Mouse (Mus musculus) urinary bladder, postnatal 10 days (tissue): ENCODE data around the gene Noxo1.
A peak's percentile ranks its signal among the peaks of the same experiment; 100 is the strongest.
"Not testable (repeated sequence)": the region's sequence is repeated elsewhere in the genome, so short reads cannot be mapped to it uniquely, and the experiment has no call there.

ENCODE experiments used
- DNase-seq: peaks from one replicate; pipeline ENCODE4 v3.0.0; 2022; ENCODE audit warnings: low spot score

Gene Noxo1

DNA sequence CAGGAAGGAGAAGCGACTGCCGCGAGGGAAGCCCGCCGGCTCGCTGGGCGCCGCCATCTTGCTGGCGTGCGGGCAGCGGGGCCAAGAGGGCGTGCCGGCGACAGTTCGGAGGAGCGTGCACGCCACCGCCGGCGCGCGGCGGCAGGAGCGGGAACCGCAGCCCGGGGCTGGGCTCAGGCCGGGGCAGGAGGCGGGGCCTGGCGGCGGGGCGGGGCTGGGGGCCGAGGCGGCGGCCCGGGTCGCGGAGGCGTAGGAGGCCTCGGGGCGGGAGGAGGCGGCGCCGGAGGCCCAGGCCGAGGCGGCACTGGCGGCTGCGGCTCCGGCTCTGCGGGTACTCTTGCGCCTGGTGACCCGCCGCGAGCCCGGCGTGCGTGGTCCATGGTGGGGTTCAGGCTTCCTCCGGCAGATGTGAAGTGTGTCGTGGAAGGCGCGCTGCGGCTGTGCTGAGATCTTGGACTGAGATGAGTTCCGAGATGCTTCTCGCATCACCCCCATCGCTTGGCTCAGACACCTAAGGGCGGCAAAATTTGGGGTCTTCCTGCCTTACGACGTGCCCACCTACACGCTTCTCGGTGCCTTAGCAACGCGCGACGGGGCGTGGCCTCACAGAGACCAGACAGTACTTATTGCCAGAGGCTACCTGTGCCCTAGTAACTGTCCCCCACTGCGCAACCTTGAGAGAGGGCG, at the start of gene Noxo1, which contains the start of gene Gfer:
Gene Noxo1 (plus strand): TSS at position 224 of the 687 bp plus-strand sequence.
Gene Gfer (minus strand): TSS at position 146 of the 687 bp plus-strand sequence.
- DNase-seq = peak; percentile 44

DNA sequence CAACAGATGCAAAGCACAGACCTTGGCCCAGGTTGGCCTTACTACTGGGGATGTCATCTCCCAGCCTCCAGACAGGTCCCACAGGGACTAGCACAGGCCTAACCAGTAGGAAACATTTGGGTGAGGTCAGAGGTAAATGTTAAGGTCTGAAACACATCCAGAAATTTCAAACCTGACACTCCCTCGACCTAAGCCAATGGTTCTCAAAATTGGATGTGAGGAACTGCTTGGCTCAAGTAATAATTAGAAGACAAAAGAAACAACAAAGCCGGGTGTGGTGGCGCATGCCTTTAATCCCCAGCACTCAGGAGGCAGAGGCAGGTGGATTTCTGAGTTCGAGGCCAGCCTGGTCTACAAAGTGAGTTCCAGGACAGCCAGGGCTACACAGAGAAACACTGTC, 49.7 kb upstream of the Noxo1 start:
- DNase-seq = no peak

DNA sequence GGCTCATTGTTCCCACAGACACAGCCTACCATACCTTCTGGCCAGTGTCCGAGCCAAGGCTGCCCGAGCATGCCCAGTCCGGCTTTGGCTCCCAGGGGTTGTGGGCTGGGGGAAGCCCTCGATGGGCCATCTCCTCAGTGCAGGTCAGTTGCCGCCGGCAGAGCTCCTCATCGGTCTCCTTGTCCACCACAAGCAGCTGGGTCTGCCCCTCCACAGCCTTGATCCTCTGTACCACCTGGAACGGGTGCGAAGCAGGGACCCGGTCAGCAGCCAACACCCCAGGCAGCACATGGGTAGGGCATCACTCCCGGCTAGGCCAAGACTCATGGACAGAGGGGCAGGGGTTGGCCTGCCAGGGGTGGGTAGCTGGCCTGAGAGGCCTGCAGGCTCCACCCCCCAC, 48.5 kb upstream of the Noxo1 start:
- no peak for DNase-seq

DNA sequence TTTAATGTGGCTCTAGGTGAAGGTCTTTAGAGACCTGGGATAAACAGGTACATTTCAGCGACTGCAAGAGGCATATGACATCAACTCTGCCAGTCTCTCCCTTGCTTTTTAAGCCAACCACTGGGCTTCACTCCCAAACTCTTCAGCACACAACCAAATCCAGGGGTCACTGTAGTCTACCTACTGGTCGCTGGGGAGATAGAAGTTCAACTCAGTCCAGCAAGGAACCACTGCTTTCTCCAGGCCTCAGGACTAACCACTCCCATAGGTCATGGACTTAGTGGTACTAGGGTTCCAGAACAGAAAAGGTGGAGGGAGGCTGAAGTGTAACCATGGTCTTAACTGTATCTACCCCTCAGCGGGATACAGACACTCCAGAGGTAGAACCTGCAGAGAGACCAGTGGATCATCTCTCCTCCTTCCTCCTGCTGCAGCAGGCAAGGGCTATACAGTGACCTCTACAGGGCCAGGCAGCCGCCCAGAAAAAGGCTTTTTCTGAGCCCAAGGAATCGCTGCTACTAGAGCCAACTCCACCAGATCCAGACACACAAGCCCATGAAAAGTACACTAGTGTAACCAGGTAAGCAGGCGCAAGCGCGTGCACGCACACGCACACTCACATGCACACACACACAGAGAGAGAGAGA, 47.2 kb upstream of the Noxo1 start:
- DNase-seq = no peak

DNA sequence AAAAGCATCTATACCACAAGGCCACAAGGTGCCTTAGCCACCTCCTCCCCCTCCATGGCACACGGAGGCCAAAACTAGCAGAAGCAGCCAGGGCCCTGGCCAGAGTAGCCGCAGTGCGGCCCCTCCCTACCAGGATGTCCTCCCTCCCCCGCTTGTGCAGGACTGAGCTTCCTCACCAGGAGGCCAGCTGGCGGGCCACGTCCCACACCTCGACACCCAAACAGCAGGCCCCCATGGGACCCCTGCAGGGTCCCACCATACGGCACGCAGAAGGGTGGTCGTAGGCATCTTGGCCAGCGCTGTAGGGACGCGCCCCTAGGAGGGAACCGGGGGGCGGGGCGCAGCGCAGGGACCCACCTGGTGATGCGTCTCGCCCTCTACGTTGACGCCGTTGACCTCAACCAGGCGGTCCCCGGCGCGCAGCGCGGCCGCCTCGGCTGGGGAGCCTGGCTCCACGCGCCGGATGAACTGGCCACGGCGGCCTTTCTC, 46.4 kb upstream of the Noxo1 start:
- no peak for DNase-seq

DNA sequence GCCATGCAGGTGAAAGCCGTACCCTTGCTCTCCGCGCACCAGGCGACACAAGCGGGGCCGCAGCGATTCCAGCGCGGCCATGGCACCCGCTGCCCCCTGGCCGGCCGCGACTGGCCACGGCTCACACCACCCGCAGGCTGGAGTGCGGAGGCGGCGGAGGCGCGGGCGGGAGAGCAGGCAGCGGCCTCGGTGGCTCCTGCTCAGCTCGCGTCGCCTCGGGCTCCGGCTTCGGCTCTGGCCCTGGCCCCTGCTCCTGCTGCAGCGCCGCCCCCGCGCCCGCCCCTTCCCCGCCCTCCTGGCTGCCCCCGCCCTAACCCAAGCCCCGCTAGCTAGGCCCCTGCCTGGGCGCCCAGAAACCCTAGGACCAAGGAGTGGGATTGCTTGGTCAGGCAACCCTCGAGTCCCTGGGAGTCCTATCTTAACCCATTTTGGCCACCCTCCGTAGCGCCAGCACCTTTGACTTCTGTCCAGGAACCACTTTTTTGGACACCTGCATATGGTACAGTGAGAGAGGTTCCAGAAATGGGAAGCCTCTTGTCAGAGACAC, 45.9 kb upstream of the Noxo1 start, which contains the start of gene Slc9a3r2:
Gene Slc9a3r2 (minus strand): TSS at position 258 of the 547 bp plus-strand sequence.
- no peak for DNase-seq

DNA sequence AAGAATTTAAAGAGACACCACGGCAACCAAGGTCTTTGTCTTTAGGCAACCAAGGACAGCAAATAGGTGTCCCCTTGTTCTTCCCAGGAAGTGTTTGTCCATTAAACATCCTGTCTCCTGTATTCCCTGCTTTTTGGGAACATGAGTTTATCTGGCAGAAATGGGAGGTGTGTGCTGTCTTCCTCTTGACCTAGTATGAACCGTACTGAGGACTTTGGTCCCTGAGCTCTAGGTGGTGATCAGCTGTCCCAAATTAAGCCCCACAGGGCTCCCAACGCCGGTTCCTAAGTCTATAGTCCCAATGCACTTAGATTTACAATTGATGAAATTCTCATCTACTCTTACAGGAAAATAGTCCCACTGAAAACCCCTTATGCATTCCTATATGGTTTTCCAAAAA, 45.3 kb upstream of the Noxo1 start:
- no peak for DNase-seq

DNA sequence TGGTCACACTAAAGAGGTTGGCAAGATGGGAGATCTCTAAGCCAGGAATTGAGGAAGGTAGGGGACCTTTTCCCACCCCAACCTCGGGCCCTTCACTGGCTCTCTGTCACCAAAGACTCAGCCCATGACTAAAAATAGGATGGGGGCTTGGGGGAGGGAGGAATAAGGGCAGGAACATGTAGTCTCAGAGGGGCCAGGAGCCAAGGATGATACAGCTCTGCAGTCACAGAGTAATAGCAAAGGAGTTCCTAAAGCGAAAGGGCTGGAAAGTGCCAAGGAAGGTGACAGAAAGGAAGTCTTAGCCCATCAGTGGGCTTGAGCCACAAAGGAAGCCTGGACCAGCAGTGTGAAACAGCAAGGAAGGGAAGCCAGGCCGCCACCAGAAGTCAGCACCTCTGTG, 44.2 kb upstream of the Noxo1 start:
- DNase-seq = no peak

DNA sequence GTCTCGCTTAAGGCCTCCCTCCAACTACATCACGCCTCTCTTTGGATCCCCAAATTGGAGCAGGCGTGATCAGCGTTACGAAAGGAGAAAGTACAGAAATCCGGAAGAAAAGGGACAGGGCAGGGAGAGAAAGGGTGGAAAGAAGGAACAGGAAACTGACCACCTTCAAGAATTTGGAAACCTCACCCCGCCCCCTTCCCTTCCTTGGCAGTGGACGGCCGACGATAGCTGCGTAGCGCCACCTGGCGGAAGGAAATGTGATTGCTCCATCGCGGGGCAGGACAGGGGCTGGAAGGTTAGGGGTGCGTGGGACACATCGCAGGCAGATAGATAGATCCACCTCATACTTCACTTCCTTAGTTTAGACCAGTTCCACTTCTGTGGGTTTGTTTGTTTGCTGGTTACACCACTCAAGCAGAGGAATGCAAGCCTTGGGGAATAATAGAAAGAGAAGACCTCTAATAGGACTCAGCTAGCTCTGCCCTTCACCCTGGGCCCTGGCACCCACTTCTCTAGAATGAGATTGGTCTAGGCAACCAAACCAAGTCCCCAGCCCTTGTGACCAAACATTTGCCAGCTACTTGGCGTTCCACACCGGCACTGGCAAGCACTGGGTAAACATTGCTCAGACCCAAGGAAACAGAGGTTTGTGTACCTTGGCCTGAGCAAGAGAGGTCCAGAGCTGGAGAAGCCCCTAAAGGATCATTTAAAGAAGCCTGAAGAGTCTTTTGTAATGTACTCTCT, 41.9 kb upstream of the Noxo1 start:
- no peak for DNase-seq

DNA sequence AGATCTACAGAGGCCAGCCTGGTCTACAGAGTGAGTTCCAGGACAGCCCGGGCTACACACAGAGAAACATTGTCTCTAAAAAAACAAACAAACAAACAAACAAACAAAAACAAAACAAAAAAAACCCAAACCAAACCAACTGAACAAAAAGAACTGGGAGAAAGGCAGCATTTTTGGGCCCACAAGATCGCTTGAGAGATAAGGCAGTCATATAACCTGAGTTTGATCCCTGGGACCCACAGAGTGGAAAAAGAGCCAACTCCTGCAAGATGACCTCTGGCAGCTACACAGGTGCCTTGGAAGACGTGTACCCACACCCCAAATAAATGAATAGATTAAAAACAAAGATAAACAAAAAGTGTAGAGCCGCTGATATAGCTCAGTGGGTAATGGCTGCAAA, 41.1 kb upstream of the Noxo1 start:
- no peak for DNase-seq

DNA sequence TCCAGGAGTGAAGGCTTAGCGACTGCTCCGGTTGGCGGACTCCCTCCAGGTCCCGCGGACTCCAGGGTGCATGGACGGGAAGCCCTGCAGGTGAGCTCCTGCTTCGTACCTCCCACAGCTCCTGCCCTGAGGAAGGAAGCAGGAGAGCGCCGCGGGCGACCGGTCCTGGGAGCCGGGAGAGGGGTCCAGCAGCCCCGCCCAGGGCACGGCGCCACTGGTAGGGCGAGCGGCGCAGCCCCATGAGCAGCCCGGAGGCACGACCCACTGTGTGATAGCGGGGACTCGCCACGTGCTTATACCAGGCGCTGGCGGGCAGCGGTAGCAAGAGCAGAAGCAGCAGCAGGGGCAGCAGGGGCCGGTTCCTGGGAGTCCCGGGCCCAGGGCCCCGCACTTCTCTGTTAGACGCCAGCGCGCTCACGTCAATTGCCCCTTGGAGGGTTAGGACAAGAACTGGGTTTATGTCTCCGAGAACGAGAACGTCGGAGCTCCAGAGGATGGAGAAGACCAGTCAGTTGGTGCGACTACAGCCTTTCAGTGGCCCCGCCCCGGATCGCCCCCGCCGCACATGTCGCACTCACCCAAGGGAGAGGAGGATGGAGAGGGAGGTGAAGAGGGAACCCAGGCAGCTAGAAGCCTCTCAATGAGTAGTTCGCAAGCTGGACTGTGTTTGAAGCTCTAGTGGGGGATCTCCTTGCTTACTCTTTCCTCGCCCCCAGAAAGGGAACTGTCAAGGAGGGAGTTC, 37.8 kb upstream of the Noxo1 start, which contains the start of gene Npw:
Gene Npw (minus strand): TSS at position 441 of the 742 bp plus-strand sequence.
- DNase-seq = no peak

DNA sequence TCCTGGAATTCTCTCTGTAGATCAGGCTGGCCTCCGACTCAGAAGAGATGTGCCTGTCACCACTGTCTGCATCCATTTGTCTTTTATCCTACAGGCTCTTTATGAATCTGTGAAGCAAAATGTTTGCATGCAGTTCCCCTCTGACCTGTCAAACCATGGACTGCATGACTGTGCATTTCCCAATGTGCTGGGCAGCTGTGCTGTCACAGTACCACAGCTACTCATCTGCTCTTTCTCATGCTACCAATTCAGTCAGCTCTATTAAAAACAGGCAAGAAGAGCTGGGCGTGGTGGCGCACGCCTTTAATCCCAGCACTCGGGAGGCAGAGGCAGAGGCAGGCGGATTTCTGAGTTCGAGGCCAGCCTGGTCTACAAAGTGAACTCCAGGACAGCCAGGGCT, 29.0 kb upstream of the Noxo1 start:
- not testable (repeated sequence) for DNase-seq

DNA sequence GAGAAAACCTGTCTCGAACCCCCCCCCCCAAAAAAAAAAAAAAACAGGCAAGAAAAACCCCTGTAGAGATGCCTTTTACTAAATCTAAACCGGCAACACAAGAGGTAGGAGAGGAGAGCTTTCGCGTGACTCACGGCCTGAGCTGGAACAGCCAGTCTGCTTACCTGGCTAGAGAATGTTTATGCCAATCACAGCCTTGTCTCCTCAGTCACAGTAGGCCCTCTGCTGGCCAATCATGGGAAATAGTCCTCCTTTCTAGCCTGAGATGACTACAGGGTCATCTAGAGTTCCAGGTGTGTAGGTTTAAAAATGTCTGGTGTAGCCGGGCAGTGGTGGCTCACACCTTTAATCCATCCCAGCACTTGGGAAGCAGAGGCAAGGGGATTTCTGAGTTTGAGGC, 28.6 kb upstream of the Noxo1 start:
- no peak for DNase-seq

DNA sequence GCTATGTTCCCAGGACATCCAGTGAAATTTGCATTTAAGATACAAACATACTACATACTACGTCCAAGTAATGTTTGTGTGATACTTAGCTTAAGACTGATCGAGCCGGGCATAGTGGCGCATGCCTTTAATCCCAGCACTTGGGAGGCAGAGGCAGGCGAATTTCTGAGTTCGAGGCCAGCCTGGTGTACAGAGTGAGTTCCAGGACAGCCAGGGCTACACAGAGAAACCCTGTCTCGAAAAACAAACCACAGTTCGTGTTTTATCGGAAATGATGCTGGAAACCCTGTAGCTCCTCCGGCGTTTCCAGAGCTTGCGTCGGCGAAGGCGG, 26.9 kb upstream of the Noxo1 start:
- DNase-seq = not testable (repeated sequence)

DNA sequence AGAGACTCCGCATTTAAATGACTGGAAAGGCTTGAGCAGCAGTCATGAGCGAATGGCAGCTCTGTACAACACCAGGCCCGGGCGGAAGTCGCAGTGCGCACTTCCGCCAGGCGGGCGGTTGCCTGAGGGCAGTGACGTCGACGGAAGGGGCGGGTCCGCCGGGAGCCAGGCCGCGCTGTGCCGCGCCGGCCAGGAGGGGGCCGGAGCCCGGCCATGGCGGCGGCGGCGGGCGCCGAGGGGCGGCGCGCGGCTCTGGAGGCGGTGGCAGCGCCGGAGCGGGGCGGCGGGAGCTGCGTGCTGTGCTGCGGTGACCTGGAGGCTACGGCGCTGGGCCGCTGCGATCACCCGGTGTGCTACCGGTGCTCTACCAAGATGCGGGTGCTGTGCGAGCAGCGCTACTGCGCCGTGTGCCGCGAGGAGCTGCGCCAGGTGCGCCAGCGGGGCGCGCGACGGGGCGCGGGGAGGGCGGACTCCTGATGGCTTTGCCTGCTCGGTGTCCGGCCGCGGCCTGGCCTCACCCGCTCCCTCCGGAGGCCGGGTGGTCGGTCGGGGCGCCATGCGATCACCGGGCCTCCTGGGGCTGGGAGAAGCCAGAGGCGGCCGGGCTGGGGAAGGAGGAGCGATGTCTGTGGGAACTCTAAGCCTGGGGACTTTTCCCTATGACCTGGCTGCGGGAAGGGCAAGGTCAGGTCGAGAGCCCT, 26.3 kb upstream of the Noxo1 start, which contains the start of gene Zfp598:
Gene Zfp598 (plus strand): TSS at position 143 of the 701 bp plus-strand sequence.
- DNase-seq = peak; percentile 85

DNA sequence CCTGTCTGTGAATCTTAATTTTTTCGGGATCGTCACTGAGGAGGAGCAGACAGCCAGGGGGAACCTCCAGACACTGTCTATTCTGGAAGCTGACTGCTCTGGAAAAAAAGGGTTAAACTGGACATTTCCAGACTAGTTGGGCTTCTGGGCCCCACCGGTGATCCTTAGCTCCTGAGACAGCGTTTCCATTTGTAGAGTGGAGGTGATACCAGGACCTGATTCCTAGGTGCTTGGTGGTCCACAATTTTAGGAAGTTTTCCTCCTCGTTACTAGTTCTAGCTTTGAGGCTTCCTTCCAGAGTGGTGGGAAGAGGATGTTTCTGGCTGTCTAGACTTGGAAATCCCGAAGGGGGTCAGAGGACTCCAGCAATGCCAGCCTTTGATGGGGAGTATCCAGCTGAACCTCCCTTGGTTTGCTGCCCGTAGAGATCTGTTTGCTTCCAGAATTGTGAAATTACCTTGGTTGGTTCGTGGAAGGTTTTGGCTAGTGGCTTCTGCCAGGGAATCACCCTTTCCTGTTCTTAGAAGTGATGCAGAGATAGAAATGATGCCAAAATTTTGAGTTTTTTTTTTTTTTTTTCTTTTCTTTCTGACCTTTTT, 25.7 kb upstream of the Noxo1 start:
- no peak for DNase-seq

DNA sequence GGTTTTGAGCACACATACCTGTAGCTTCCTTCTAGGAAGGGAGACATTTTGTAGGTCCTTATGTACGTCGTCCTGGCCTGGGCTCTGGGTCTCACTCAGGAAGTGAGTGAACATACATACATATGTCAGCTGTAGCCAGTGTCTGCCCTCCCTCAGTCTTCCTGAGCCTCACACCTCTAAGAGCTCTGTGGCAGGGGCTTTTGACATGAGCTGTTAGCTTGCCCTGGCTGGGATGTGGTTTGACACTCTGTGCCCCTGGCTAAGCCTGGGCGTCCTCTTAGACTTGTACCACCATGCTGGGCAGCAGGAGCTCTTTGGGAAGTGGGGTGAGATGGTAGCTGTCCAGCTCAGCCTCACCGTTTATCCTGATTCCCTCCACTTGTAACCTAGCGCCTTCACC, 24.7 kb upstream of the Noxo1 start:
- DNase-seq = no peak

DNA sequence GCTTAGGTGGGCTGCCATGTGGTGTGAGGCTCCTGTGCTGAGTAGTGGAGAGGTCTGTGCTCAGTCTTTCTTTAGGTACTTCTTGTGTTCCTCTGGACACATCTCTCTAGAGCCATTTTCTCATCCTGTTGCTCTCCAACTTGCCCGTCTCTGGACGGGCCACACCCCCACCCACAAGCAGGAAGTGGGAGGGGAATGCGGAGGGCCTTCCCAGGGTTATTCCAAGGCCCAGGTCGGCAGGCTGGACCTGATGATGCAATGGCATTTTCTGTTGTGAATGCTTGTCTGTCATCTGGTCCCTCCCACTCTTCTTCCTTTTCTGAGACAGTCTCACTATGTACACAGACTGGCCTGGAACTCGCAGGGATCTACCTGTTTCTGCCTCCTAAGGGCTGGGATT, 23.9 kb upstream of the Noxo1 start:
- no peak for DNase-seq

DNA sequence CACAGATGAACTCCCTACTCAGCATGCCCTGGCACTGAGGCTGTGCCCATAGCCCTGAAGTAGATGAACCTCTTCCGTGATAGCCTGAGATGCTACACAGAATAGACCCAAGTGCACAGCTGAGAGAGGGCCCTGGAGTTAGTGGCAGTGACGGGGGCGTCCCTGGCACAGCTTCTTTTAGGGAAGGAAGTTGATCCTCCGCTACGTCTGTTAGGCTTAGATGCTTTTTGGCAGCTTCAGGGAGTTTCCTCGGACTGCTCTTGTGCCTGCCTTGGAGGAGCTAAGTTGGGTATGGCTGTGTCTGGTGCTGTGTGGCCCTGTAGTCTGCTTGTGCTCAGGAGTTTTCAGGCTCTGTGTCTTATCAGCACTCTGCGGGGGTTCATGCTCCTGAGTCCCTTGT, 21.8 kb upstream of the Noxo1 start:
- no peak for DNase-seq

DNA sequence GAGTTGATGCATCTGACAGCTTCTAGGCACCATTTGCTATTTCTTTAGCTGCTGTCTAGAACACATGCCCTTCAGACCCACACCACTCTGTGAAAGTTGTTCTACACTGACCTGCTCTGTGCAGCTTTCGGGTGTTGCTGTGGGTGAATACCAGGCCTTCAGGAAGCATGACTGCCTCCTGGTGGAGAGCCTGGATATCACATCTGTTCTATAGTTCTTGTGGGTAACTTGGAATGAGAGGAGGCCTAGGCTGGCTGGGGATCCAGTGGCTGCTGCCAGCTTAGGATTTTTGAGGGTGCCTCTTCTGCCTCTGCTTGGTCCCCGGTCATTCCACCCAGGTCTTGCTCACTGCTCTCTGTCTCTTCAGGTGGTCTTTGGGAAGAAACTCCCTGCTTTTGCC, 19.8 kb upstream of the Noxo1 start:
- no peak for DNase-seq

DNA sequence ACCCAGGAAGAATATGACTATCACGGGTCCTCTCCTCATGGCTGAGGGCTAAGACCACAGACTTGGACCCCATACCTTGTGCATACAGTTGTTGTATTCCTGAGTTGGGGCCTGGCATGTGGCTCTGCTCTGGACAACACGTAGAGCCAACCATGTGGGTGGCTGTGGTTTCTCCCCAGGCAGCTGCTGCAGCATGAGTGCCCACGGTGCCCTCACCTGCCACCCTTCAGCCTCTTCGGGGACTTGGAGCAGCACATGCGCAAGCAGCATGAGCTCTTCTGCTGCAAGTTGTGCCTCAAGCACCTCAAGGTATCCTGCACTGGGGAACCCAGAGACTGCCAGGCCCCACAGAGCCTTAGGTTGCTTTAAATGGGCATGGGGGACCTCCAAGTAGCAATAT, 19.2 kb upstream of the Noxo1 start:
- DNase-seq = no peak
